Mouse (Mus musculus) hematopoietic stem cell, adult 5-6 weeks (primary cell): Measurements from ENCODE around the gene Trit1. TPM values are rescaled to one million over a fixed set of nuclear protein-coding genes. Genes with fewer than 3 reads are reported as not detected.
A peak's percentile ranks its signal among the peaks of the same experiment; 100 is the strongest.

Source experiments
- ATAC-seq, 2 experiments: fragments of 125-278 bp in 1 of 2; replicated peaks in 1 of 2; 2 replicates each; pipeline ENCODE4 v1.8.0; 2016 to 2017; ENCODE audit warnings: inconsistent platforms in 2 of 2, mild to moderate bottlenecking in 2 of 2, moderate number of reproducible peaks in 2 of 2, low read depth in 1 of 2, moderate TSS enrichment in 1 of 2; ENCODE audit not compliant: low FRiP score in 2 of 2, poor library complexity in 2 of 2, severe bottlenecking in 2 of 2, insufficient read depth in 1 of 2, low TSS enrichment in 1 of 2
- total RNA-seq: library from RNA; stranded (forward); fragments of 172-1452, 232-1000 nt; gene quantifications from 2 replicates; pipeline ENCODE4 v1.2.3, GENCODE M21; 2017

The Trit1 gene
- total RNA-seq, 1 experiment from 2014 or later = 27.7 TPM

DNA sequence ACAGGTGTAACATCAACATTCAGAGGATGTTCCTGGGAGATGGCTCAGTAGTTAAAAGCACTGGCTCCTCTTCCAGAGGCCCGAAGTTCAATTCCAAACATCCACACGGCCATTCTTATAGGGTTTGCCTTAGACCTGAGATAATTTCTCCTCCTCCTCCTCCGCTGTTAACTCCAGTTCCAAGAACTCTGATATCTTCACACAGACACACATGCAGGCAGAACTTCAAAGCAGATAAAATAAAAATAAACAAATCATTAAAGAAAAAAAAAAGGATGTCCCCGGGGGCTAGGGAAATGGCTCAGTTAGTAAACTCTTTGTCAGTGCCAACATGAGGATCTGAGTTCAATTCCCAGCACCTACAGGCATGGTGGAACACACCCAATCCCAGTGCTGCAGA is 61.8 kb downstream of the Trit1 start:
- no peak for ATAC-seq

DNA sequence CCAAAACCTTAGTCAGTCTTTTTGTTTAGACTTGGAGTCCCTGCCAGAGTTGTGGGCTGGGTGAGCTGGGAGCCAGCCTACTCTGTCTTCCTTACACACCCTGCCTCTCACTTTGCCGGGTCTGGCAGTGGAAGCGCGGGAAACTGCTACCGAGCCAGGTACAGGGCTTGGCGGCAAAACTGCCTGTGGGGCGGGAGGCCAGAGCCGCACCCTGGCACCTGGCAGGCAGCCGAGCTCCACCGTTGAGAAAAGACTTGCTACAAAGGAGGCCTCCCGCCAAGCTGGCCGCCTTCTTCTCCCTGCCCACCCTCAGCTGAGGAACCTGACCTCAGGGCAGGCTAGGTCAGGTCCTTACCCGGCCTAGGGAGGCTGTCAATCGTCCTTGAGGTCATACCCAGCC is 64.4 kb downstream of the Trit1 start:
- no peak for ATAC-seq

DNA sequence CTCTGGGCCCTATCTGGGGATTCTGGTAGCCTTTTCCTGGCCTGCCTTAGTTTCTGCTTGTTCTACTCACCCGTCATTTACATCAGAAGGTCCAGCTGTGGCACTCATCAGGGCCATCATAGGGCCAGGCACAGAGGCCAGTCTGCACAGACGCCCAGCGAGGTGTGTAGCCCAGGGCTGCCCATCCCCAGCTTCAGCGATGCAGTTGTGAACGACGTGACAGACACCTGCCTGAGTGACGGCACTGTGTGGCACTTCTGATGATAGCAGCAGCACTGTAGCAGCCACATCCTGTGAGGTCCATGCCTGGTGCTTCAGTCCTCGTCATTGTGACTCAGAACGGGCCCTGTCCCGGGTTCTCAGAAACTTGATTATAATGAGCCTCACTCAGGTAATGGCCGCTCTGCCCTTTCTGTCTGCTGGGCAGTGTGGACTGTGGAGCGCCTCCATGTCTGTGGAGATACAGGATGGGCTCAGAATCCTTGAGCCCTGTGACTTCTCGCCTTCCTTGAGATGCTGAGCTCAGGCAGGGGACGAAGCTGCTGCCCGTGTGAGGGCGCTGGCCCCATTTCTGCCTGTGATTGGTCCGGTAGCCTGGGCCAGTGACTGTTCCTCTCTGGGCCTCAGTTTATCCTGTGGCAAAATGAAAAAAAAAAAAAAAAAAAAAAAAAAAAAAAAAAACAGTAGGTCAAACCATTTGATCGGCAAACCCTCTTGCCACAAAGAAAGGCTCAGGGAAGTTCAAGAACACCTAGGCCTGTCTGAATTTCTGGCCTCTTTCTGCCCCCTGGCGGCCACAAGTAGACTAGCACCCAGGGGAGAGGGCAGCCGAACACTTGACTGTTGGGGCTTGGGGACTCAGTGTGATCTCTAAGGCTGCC is 66.1 kb downstream of the Trit1 start:
- ATAC-seq = peak; percentile 76 to 81; a peak in 3 of 4 replicates

DNA sequence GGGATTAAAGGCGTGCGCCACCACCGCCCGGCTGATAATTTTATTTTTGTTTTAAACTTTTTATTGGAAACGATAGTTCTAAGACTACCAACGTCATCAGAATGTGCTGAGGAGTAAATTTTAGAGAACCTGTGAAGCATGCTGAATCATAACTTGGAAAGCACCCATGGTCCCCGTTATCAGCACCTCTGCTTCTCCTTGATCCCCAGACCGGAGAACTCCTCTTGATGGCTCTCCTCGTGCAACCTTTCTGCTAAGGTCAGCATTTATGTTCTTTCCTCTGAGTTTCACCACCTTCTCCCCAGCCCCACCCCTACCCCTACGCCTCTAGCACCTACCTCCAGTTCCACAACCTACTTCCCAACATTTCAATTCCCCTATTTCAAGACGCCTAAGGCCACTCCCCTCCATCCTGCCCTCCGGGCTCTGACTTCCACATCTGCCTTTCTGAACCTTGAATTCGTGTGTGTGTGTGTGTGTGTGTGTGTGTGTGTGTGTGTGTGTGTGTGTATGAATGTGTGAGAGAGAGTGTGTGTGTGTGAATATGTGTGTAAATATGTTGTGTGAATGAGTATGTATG is 67.0 kb downstream of the Trit1 start:
- no peak for ATAC-seq

DNA sequence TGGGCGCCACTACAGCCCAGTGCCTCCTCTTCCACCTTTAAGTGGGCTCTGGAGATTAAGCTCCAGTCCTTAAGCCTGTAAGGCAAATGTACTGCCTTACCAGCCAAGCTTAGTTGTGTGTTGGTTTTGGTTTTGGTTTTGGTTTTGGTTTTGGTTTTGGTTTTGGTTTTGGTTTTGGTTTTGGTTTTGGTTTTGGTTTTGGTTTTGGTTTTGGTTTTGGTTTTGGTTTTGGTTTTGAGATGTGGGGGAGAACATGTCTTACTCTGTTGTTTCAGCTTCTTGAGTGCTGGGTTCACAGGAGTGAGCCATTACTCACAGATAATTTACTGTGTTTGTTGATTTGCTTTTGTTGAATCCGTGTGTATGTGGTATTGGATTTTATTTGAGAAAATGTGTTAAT is 68.9 kb downstream of the Trit1 start:
- no peak for ATAC-seq

DNA sequence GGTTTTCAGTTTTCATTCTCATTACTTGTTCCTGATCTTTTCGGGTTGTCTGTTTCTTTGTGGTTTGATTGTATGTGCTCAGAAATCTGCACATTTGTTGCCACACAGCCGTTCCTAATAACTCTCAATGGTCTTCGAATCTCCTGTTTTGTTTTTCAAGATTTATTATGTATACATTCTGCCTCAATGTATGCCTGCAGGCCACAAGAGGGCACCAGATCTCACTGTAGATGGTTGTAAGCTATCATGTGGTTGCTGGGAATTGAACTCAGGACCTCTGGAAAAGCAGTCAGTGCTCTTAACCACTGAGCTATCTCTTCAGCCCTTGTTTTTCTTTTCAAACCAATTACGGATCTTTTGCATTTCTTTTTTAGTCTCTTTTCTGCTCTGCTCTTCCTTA is 70.0 kb downstream of the Trit1 start:
- no peak for ATAC-seq

DNA sequence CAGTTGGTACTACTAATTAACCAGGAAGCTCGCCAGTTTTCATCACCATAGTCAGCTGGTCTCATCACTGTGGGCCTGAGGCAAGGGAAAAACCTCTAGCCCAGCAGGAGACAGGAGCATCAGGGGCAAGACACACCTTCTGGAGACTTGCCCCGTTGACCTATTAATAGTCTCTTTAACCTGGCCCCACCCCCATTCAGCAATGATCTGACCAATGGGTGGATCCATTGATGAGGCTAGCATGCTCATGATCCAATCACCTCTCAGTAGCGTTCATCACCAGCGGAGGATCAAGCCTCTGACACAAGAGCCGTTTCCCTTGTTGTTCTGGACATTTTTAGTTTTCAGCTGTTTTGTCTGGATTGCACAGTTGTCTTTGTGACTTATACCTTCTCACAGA is 76.2 kb downstream of the Trit1 start:
- no peak for ATAC-seq

DNA sequence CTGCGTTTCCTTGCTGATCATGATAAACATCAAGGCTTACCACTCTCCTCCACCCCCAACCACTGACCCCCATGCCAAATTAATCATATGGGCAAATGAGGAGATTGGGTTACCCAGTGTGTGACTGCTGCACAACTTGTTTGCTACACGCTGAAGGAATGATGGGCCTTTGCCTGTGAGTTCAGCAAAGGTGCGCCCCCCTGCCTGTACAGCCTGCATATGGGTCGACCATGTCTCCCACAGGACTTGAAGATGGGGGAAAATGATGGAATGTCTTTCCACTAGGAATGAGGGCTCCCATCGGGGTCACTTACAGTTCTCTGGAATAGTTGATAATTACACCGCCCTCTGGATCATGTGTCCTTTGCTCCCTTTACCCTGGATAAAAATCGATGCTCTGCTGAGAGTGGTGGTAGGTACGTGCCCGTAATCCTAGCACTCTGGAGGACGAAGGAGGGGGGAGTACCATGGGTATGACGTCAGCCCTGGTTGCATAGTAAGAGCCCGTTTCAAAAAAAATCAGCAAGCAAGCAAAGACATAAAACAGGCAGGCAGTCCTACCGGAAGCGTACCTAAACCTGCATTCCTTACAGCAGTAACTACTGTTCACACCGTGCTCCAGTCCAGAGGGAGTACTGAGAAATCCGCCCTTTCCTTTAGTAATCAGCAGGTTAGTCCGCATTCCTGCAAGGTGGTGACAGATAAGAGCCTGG is 76.8 kb downstream of the Trit1 start:
- no peak for ATAC-seq

DNA sequence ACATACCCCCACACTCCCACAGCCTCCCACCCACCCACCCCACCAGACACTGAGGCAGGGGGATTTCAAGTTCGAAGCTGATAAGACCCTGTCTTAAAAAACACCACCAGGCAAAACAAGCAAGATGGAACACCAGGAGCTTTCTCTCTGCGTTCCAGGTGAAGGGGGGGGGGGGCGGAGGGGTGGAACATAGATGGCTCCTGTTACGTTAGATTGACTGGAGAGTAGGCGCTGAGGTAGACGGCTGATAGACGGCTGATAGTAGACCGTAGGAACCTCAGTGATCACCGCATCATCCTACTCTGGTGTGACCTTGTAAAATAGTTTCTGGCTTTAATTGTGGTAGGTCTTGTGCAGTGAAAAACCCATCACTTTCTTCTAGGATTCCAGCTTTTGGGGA is 77.5 kb downstream of the Trit1 start:
- no peak for ATAC-seq

Other genes starting within 250 kb of the Trit1 start
- gene Ppt1, start 180.4 kb upstream of the Trit1 start, total RNA-seq = 73.6 and 84.3 TPM in 2 replicates
- gene Cap1, start 130.5 kb upstream of the Trit1 start, total RNA-seq = 146 and 178 TPM in 2 replicates
- gene Mfsd2a, start 55.4 kb upstream of the Trit1 start, total RNA-seq = 0.94 TPM in 1 of 2 replicates, not detected in the other
- 0.56 TPM in 1 of 2 replicates, not detected in the other for gene Mycl, start 20.9 kb upstream of the Trit1 start, total RNA-seq
- gene Bmp8b, start 88.6 kb downstream of the Trit1 start, total RNA-seq = not detected in 2 replicates
- gene Oxct2b, start 99.7 kb downstream of the Trit1 start, total RNA-seq = not detected in 2 replicates
- gene Ppie, start 123.4 kb downstream of the Trit1 start, total RNA-seq = 89.7 and 91.0 TPM in 2 replicates
- gene Hpcal4, start 166.6 kb downstream of the Trit1 start, total RNA-seq = not detected in 2 replicates
- not detected in 2 replicates for gene Nt5c1a, start 184.9 kb downstream of the Trit1 start, total RNA-seq
- not detected in 2 replicates for gene Heyl, start 217.0 kb downstream of the Trit1 start, total RNA-seq
- gene Pabpc4, start 245.8 kb downstream of the Trit1 start, total RNA-seq = 87.7 and 112 TPM in 2 replicates